Mouse (Mus musculus): ENCODE data around the gene Prss28.
A peak's percentile ranks its signal among the peaks of the same experiment; 100 is the strongest.

Prss28 gene

DNA sequence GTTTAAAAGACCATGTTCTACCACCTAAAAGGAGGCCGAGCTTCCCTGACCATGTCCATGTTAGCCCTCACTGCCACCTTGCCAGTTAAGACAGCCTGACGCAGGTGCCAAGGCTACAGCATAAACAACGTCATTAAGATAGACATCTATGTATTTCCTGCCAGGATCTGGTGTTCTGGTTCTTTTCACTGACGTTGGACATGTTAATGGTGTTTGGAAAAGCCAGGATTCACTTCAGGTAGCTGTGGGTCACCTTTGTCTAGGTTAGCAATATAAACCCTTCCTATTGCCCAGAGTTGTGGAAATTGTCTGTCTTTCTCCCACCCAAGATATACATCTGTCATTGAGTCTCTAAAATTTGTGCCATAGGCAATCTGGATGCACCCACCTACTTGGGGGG lies at the start of gene Prss28:
Gene Prss28, plus strand, starts transcription at position 301 of the 400 bp plus-strand sequence.
- DNase-seq = no peak

DNA sequence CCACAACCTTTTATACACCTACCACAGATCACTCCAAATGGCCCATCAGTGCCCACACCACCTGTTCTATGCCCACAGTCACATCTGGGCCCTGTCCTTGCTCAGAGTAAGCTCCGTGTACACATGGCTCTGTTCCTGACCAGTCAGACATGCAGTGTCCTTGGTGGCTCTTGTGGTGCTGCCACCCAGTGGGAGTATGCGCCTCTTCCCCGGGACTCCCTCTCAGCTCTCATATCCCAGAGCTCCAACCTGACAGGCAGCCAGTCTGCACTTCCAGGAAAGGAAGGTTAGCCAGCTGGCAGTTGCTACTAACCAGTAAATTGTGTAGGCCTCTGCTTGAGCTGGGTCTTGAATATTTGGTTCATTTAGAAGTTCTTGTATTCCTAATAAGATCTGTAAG lies 44.0 kb upstream of the Prss28 start:
- DNase-seq = no peak

DNA sequence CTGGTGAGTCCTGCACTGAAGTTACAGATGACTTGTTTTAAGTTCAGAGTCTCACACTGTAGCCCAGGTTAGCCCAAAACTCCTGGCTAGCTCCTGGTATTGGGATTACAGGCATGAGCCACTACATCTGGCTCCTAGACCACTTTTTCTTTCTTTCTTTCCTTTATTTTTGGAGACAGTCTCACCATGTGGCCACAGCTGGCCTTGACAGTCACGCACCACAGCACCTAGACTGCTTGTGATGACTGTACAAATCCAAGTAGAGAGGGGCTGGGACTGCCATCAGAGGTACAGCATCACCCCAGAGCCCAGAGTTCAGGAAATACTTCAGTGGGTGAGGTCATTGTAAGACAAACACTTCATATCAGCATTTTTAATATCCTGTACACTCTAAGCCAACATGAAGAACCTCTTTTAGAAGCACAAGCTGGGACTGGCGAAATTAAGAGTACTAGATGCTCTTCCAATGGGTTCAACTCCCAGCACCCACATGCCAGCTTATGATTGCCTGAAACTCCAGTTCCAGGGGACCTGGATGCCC lies 37.6 kb upstream of the Prss28 start:
- DNase-seq = peak; percentile 60

DNA sequence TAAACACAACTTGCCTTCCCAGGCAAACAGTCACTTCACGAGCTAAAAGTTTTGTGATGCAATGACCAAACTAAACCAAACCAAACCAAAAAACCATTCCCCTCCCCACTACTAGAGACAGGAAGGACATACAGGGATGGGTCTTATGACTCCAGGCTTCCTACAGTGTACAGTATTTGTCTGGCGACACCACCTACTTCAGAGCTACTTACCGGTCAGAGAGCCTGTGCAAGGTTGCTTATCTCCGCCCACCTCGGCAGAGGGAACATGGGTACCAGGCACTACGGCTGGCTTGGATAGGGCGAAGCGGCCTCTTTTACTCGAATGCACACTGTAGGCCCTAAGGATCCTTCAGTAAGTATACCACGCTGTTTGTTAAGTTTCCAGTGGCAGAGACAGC lies 36.1 kb upstream of the Prss28 start:
- DNase-seq = peak; percentile 65

DNA sequence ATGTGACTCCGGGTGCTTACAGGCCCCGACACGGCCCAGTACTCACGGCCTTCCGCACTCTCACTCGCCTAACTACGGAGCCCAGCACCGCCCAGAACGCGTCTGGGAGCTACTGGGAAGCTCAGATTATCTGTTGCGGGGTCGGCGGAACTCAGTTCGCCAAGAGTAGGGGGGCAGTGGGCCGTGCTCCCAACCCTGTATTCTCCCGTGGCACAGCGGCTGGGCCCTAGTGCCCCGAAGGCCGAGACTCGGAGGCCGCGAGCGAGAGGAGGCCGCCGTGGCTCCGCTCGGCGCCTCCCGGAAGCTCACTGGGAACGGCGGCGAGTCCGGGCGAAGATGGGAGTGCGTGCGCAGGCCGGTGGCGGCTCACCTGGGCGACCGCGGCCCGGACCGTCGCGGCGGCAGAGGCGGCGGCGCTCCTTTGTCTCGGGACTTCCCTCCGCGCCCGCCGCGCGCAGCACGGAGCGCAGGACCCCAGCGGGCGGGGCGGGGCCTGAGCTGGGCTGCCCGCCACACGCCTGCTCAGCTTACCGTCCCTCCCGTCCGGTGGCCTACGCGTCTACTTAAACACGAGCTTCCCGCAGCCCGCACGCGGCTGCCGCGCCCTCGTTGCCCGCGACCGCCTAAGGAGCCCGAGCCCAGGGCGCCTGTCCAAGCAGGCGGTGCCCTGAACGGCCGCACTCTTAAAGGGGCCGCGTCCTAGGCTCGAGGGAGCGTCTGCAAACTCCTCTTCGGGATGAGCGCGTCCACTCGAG lies 35.3 kb upstream of the Prss28 start:
- peak; percentile 92 for DNase-seq

DNA sequence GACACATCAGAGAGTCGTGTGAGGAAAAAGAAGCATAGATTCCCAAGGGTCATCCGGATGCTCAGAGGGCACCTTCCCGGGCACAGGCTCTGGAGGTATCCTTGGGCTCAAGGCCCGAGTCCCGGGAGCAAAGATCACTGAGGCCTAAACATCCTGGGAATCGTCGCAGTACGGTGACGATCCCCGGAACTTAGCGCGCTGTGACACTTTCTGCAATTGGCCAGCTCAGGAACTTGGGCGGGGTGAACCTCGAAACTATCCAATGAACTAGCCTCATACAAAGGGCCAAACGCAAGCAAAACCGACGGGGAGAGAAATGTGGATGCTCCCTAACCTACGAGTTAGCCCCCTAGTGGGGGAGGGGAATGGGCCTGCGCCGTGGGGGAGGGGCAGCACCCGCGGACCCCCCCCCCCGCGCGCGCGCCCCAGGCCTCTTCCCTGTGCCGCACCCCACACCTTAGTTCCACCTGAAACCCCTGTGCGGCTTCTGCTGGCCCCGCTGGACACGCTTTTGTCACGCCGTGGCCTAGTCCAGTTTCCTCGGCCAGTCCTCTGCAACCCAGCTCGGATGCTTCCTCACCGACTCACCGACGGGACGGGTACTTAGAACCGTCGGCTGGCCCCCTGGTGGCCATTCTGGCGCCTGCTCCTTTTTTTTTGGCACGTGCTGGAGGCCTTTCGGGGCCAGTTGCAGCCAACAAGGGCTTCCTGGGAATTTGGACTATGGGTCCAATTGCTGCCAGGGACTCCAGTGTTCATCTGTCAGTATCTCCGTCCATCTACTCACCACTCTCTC lies 34.5 kb upstream of the Prss28 start:
- peak; percentile 95 for DNase-seq

DNA sequence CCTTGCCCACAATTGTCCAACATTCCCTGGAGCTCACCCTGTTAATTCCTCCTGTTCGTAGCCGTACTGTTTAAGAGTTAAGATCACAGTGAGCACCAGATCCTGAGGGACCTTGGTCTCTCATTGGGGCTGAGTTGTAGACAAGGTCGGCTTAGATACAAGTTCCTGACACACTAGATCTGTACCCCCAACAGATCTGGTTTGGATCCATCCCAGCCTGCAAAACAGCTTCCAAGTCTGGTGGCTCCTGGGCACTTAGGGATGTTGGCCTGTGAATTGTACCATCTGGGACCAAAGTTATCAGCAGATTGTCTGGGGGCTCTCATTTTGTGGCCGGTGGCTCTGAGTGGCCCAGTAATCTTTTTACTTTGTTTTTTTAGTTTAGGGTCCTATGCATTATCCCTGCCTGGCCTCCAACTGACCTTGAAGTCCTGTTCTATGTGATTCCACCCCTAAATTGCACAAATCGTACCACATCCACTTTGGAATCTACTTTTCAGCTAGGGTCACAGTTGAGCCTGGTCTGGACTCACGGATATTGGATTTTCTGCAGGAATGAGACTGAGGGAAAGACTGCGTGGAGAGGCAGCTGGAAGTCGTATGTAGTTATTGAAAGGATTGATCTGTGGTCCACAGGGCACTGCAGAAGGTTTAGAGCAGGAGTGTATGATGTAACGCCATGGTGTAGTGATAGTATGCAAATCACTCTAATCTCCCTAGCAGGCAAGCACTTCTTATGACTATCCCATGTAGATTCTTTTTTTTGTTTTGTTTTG lies 33.7 kb upstream of the Prss28 start, which contains the start of gene Ube2i:
Gene Ube2i, minus strand, starts transcription at position 52 of the 776 bp plus-strand sequence.
- no peak for DNase-seq

DNA sequence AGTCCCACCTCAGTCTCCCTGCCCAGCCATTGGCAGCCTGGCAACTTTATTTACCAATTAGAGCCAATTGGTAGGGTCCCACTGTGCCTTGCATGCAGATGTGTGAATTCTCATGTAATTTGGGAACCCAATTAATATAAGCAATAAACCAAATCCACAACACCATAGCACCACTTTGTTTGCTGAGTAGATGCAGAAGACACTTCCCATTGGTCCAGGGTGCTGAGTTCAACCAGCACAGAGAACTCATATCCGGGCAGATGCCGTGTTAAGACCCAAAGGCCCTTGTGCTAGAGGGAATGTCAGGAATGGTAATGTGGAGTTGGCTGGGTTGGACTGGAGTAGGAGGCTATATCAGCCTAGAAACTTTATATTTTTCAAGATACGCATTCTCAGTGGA lies 32.6 kb upstream of the Prss28 start:
- DNase-seq = no peak

DNA sequence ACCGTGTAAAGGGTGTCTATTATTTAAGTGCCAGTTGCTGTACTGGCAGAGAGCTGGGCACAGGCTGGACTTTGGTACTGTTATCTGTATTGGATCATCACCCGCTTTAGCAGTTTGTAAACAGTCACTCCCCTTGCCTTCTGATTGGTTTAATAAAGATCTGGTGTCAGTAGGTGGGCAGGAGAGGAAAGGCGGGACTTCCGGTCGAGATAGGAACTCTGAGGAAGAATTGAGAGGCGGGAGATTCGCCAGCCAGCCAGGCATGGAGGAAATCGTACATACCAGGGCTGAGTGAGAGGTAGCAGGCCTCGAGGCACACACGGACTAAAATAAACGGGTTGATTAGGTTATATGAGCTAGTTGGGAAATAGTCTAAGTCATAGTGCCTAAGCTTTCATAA lies 26.3 kb upstream of the Prss28 start:
- DNase-seq = peak; percentile 89

DNA sequence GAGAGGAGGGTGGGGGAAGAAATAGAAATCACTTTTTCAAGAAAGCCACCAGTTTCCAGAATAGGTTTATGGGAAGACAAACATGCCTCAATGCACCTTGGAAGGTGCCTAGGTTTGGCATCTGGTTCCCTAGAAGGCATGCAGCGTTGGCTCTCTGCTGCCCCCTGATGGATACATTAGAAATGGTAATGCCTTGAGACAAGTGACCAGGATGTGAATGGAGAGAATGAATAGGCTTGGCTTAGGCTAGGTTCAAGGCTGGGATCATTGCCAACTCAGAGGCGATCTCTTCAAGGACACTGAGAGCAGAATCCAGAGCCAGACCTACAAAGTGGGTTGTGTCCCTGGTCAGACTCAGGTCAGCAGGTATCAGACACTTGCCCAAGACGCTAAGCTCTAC lies 23.4 kb upstream of the Prss28 start:
- peak; percentile 90 for DNase-seq

DNA sequence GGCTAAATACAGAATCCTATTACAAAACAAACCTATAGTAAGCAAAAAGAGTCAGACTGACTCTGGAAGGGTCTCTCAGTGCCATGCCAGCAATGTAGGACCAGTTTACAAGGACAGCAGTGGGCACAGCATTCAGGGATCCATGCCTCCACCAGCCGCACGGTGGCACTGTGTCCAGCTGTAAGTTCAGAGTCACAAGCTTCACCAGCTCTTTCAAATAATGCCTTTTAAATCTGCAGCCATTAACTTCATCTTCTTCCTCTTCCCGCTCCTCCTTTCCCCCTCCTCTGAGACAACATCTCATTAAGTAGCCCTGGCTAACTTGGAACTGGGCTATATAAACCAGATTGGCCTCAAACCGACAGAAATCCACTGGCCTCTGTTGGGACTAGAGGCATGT lies 19.6 kb upstream of the Prss28 start:
- DNase-seq = peak; percentile 60

DNA sequence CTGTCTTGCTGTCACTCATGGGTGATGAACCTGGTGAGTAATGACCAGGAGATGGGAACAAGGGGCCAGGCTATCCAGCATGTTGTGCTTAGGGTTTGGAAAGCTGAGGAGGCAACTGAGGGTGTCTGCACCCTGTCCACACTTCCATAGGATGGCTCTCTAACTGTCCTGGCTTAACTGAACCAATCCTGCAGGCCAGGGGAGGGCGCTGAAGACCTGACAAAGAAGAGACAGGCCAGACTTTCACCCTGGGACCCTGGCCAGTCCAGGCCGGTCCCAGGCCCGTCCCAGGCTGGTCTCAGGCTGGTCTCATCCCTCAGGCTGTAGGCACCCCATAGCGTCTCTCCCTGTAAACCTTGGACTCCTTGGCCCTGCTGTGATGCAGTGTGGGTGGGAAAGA lies 18.0 kb upstream of the Prss28 start:
- DNase-seq = no peak

DNA sequence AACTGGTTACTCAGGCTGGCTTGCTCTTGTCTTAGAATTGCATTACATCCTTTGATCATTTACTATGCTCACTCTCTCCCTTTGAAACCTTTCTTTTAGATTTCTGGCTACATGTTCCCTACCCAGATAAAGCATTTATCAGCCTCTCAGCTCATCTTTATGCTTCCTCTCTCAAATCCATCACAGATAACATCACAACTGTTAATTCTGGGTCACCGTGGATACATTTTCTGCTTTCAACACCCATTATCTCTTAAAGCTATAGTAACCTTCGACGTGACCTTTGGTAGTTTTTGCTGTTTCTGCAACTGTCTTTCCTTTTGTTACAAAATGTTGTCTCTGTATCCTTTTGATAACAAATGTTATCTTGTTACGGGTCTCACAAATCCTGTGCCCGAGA lies 15.0 kb upstream of the Prss28 start:
- DNase-seq = no peak

DNA sequence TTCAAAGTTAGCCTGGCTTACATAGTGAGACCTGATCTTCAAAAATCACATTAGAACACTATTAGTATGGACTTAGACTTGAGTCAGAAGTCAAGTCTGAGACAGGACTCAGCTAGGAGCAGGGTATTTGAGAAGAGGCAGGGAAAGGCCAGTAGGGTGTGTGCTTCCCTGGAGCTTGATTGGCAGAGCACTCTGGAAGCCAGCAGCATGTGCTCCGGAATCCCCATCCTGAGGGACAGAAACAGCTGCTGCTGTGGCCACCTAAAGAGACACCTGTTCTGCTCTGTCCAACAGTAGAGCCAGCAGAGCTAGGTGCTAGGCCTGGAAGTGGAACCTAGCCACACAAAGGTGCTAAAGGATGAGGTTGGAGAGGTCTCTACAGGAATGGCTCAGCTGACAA lies 14.3 kb upstream of the Prss28 start:
- DNase-seq = no peak

DNA sequence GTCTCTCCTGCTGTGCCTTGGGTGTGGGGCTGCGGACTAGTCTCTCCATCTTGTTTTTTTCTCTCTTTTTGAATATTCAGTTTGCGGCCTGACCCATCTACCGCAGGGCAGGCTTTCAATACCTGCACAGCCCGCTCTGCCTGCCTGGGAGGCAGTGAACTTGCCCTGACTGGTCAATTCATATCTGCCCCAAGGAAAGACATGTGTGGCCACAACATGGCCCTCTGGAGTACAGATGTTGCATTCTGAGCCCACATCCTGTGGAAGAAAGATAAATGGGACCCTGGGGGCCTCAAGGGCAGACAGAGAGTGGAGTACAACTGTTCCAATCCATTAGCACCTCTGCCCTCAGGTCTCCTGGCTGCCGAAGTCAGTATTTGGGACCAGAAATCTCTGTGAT lies 10.4 kb upstream of the Prss28 start, which contains the start of gene Prss34:
Gene Prss34, plus strand, starts transcription at position 301 of the 400 bp plus-strand sequence.
- DNase-seq = no peak

DNA sequence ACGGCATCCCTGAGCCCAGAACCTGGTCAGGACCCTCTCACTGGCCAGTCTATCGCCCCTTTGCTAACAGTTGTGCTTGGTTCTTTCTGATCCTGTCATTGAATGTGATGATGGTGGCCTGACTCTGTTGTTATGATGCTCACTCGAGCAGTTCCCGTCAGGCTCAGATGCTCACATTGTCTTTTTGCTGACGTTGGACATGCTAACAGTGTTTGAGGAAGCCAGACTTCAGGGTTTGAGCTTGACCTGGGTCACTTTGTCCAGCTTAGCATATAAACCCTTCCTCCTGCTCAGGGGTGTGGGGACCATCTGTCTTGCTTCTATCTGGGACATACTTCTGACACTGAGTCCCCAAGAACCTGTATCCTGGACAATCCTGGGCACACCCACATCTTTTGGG lies 9.9 kb downstream of the Prss28 start, which contains the start of gene Prss29:
Gene Prss29, plus strand, starts transcription at position 301 of the 400 bp plus-strand sequence.
- no peak for DNase-seq

DNA sequence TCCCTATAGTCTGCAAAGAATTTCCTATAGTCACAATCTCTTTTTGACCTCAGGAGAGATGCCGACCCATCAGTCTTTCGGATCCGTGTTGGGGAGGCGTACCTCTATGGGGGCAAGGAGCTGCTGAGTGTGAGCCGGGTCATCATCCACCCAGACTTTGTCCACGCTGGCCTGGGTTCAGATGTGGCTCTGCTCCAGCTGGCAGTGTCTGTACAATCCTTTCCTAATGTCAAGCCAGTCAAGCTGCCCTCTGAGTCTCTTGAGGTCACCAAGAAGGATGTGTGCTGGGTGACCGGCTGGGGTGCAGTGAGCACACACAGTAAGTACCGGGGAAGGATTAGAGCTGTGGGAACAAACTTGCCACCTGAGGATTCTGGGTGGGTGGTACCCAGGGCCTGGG lies 12.4 kb downstream of the Prss28 start:
- DNase-seq = no peak

DNA sequence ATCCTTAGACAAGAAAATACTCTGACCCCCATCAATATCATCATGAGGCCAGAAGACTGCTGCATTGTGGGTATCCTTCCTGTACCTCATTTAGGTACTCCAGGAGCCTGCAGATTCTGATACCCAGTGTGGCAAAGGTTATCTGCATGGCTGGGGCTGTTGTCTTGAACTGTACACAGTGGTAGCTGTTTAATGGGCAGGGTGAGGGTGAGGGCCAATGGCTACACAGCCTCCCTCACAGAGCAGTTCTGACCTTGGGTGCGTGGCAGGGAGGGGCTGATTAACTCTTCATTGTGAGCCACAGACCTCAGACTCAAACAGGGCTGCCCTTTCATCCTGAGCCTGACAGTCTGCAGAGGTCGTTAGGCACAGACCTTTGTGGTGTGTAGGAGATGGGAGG lies 14.5 kb downstream of the Prss28 start:
- DNase-seq = no peak

DNA sequence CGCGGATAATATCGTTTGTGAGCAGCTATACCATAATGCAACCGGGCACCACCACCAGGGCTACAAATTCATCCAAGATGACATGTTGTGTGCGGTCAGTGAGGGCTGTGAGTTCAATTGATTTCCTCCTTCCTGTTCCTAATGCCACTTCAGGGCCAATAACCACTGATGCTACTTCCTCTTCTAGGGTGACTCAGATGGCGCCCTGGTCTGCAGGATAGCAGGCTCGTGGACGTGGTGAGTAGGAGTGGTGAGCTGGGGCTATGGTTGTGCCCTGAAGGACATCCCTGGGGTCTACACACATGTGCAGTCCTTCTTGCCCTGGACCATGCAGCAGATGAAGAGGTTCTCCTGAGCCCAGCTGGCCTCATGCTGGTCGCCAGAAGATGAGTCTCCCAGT lies 23.9 kb downstream of the Prss28 start:
- peak; percentile 10 for DNase-seq

DNA sequence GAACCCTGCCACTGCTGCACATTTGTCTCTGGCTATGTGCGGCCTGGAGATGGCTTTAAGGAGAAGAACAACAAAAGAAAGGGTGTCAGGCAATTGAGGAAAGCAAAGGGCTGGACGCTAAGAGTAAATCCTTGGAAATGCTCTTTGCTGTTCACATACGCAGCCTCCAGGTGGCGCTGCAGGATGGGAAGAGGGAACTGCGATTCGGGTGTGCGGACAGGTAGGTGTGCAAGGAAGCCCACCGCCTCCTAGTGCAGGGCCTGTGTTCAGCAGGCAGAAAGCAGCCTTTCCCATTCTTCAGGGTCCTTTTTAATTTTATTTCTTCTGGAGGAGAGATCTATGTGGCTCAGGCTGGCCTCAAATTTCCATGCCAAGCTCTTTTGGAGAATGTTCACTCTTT lies 25.5 kb downstream of the Prss28 start:
- DNase-seq = peak; percentile 29

DNA sequence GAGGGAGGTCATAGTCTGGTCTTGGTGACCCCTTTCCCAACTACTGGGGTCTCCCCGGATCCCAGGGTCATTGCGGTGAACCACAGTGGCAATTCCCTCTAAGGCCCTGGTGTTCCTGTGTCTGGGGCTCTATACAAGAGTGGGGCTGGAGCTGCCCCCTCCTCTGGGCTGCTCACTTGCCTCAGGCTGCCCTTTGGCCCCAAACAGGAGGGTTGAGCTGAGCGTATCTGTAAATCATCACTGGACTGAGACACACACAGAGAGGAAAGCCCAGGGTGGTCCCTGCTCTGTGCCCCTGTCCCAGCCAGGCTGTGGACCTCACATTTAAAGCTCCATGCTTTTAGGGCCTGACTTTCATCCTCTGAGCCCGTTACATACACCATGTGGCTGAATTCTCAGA lies 29.8 kb downstream of the Prss28 start:
- DNase-seq = no peak

DNA sequence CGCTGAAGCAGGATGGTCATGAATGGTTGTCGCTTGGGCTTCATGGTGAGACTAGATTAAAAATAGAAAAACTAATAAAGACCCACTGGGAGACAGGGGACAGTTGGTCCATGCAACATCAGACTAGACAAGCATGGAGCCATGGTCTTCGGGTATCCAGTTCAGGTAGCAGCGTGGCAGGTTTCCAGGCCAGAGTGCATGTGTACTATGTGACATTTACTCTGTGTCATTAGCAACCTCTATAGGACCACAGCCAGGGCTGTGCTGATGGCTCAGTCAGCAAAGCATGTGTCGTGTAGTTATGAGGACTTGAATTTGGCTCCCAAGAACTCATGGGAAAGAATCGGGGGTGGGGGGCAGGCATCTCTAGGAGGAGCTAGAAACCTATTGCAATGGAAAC lies 31.6 kb downstream of the Prss28 start:
- no peak for DNase-seq

DNA sequence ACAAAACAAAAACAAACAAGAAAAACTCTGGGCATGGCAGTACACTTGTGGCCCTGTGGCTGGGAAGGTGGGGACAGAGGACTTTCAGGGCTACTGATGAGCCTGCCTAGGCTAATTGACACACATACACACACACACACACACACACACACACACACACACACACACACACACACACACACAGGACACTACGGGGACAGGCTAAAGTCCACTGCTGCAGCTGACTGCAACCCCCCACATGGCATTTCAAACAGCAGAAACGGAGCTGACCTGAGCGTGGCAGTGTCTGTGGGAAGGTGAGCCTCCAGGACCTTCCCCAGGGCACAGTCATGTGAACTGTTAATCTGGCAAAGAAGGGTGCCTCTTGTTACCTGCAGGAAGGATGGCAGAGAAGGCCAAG lies 33.0 kb downstream of the Prss28 start:
- no peak for DNase-seq

All from lung, postnatal 36 days (tissue).